Mouse (Mus musculus): ENCODE results near the gene Ttc39d.
"Not testable (repeated sequence)": the region's sequence is repeated elsewhere in the genome, so short reads cannot be mapped to it uniquely, and the experiment has no call there.

Ttc39d gene

GRCm38 (mm10) chr17:80206671-80207581 is at the start of gene Ttc39d, which contains the start of gene Srsf7:
Gene Ttc39d (plus strand): TSS chr17:80207460.
Gene Srsf7 (minus strand): TSS chr17:80207307.
- DNase-seq (ENCODE audit: low spot score in 2 of 2) = peak; percentile 98 to 99

GRCm38 (mm10) chr17:80157489-80157888 is 49.8 kb upstream of the Ttc39d start:
- DNase-seq (ENCODE audit: low spot score in 2 of 2) = no peak

GRCm38 (mm10) chr17:80160454-80160853 is 46.8 kb upstream of the Ttc39d start:
- DNase-seq (ENCODE audit: low spot score in 2 of 2) = peak; percentile 37 to 82

- DNase-seq (ENCODE audit: low spot score in 2 of 2) = no peak
Measured at GRCm38 (mm10) chr17:80163991-80164390, 43.3 kb upstream of the Ttc39d start.

GRCm38 (mm10) chr17:80165741-80166140 is 41.5 kb upstream of the Ttc39d start:
- DNase-seq (ENCODE audit: low spot score in 2 of 2) = peak in 1 of 2 experiments; percentile 40

- DNase-seq (ENCODE audit: low spot score in 2 of 2) = no peak
Measured at GRCm38 (mm10) chr17:80166346-80166745, 40.9 kb upstream of the Ttc39d start.

GRCm38 (mm10) chr17:80167436-80167835 is 39.8 kb upstream of the Ttc39d start:
- DNase-seq (ENCODE audit: low spot score in 2 of 2) = no peak

- DNase-seq (ENCODE audit: low spot score in 2 of 2) = no peak
Measured at GRCm38 (mm10) chr17:80167851-80168251, 39.4 kb upstream of the Ttc39d start.

GRCm38 (mm10) chr17:80168425-80169182 is 38.7 kb upstream of the Ttc39d start:
- DNase-seq (ENCODE audit: low spot score in 2 of 2) = no peak

GRCm38 (mm10) chr17:80169792-80170191 is 37.5 kb upstream of the Ttc39d start:
- no peak for DNase-seq (ENCODE audit: low spot score in 2 of 2)

GRCm38 (mm10) chr17:80170951-80171350 is 36.3 kb upstream of the Ttc39d start:
- DNase-seq (ENCODE audit: low spot score in 2 of 2) = no peak

- no peak for DNase-seq (ENCODE audit: low spot score in 2 of 2)
Measured at GRCm38 (mm10) chr17:80171948-80172347, 35.3 kb upstream of the Ttc39d start.

- DNase-seq (ENCODE audit: low spot score in 2 of 2) = no peak
Measured at GRCm38 (mm10) chr17:80172761-80173160, 34.5 kb upstream of the Ttc39d start.

- no peak for DNase-seq (ENCODE audit: low spot score in 2 of 2)
Measured at GRCm38 (mm10) chr17:80173708-80174107, 33.6 kb upstream of the Ttc39d start.

- no peak for DNase-seq (ENCODE audit: low spot score in 2 of 2)
Measured at GRCm38 (mm10) chr17:80174146-80174545, 33.1 kb upstream of the Ttc39d start.

GRCm38 (mm10) chr17:80174699-80175385 is 32.4 kb upstream of the Ttc39d start:
- no peak for DNase-seq (ENCODE audit: low spot score in 2 of 2)

- DNase-seq (ENCODE audit: low spot score in 2 of 2) = no peak
Measured at GRCm38 (mm10) chr17:80175386-80175739, 31.9 kb upstream of the Ttc39d start.

GRCm38 (mm10) chr17:80175966-80176365 is 31.3 kb upstream of the Ttc39d start:
- no peak for DNase-seq (ENCODE audit: low spot score in 2 of 2)

- not testable (repeated sequence) for DNase-seq (ENCODE audit: low spot score in 2 of 2)
Measured at GRCm38 (mm10) chr17:80178846-80179245, 28.4 kb upstream of the Ttc39d start.

- peak; percentile 44 to 68 for DNase-seq (ENCODE audit: low spot score in 2 of 2)
Measured at GRCm38 (mm10) chr17:80179959-80180358, 27.3 kb upstream of the Ttc39d start.

GRCm38 (mm10) chr17:80180468-80180867 is 26.8 kb upstream of the Ttc39d start:
- no peak for DNase-seq (ENCODE audit: low spot score in 2 of 2)

GRCm38 (mm10) chr17:80183615-80184014 is 23.6 kb upstream of the Ttc39d start:
- no peak for DNase-seq (ENCODE audit: low spot score in 2 of 2)
